Mouse (Mus musculus): Measurements from ENCODE around the gene Esrrg.

- TF ChIP-seq CTCF (IDR thresholded peaks at IDR 0.05; ENCODE audit: control insufficient read depth, insufficient read depth, insufficient read length) = no peak
- no peak for TF ChIP-seq MYOD1 (IDR thresholded peaks at IDR 0.05; ENCODE audit: control insufficient read depth, insufficient read length, low read depth)
- TF ChIP-seq MAX (IDR thresholded peaks at IDR 0.05) = no peak
- no peak for TF ChIP-seq USF1 (IDR thresholded peaks at IDR 0.05; ENCODE audit: low read depth)
- no peak for TF ChIP-seq MYOG (IDR thresholded peaks at IDR 0.05; ENCODE audit: control insufficient read depth, extremely low read depth, insufficient read length)
- no peak for TF ChIP-seq FOSL1 (IDR thresholded peaks at IDR 0.05; ENCODE audit: insufficient read depth, low read length, poor library complexity, severe bottlenecking)
These were observed 40.0 kb downstream of the Esrrg start for GRCm38 (mm10) chr1:187648551-187648950.

Data from C2C12 (cell line).